Mouse (Mus musculus) liver, embryonic 14.5 days (tissue): ENCODE measurements around the gene Clcn3.

Experiments used
- CTCF ChIP-seq: IDR thresholded peaks from 2 replicates; pipeline ENCODE4 v1.5.1; 2016; ENCODE audit warnings: antibody characterized with exemption, low read depth, control low read depth
- EP300 ChIP-seq: IDR thresholded peaks from 2 replicates; pipeline ENCODE4 v1.6.1; 2016; ENCODE audit warnings: antibody characterized with exemption, low read depth

GRCm38 (mm10) chr8:60982701-60983687, at the start of gene Clcn3:
- TF ChIP-seq CTCF (peak; percentile 32; the same call in 1 of the 2 replicates), EP300 (peak; percentile 55; the same call in 1 of the 2 replicates)
